Mouse (Mus musculus) liver, postnatal 0 days (tissue): ENCODE results near the gene Vegfb. TPM values are rescaled to one million over a fixed set of nuclear protein-coding genes. Genes with fewer than 3 reads are reported as not detected.

Experiments used
- ATAC-seq: fragments of 200-750 bp; cut with Nextera tagmentation; 2 replicates; pipeline ENCODE4 v1.8.0; 2017; ENCODE audit warnings: mild to moderate bottlenecking, moderate library complexity
- DNase-seq: peaks from one replicate; pipeline ENCODE4 v3.0.0-alpha.2; 2016
- H3K27ac ChIP-seq: fragments of 300-500 bp; sonication (generic); 2 replicates; pipeline ENCODE4 v1.5.1; 2014; ENCODE audit warnings: antibody characterized with exemption, moderate library complexity, mild to moderate bottlenecking, low read depth
- H3K27me3 ChIP-seq: fragments of 300-500 bp; sonication (generic); 2 replicates; pipeline ENCODE4 v1.6.1; 2014; ENCODE audit warnings: low read length, control low read depth, mixed read lengths; ENCODE audit not compliant: insufficient read depth
- H3K36me3 ChIP-seq: fragments of 300-500 bp; sonication (generic); replicated peaks from 2 replicates; pipeline ENCODE4 v1.6.1; 2014; ENCODE audit warnings: mild to moderate bottlenecking, control low read depth, low read length, moderate library complexity, mixed read lengths; ENCODE audit not compliant: insufficient read depth
- H3K4me1 ChIP-seq: fragments of 300-500 bp; sonication (generic); 2 replicates; pipeline ENCODE4 v1.6.1; 2014; ENCODE audit warnings: antibody characterized with exemption, mild to moderate bottlenecking, control low read depth; ENCODE audit not compliant: insufficient read depth
- H3K4me2 ChIP-seq: fragments of 300-500 bp; sonication (generic); 2 replicates; pipeline ENCODE4 v1.6.1; 2014; ENCODE audit warnings: low read depth, mild to moderate bottlenecking, low read length, moderate library complexity, mixed read lengths
- H3K4me3 ChIP-seq: fragments of 300-500 bp; sonication (generic); 2 replicates; pipeline ENCODE4 v1.5.1; 2014; ENCODE audit warnings: low read depth, low read length
- H3K9ac ChIP-seq: fragments of 300-500 bp; sonication (generic); replicated peaks from 2 replicates; pipeline ENCODE4 v1.6.1; 2014; ENCODE audit warnings: mild to moderate bottlenecking, moderate library complexity
- H3K9me3 ChIP-seq: fragments of 300-500 bp; sonication (generic); 2 replicates; pipeline ENCODE4 v1.6.1; 2016; ENCODE audit warnings: mild to moderate bottlenecking, control low read depth, low read length, mixed read lengths
- CTCF ChIP-seq: sonication (generic); IDR thresholded peaks from 2 replicates; pipeline ENCODE4 v1.5.1; 2016; ENCODE audit warnings: antibody characterized with exemption, low read depth
- EP300 ChIP-seq: IDR thresholded peaks from 2 replicates; pipeline ENCODE4 v1.6.1; 2016; ENCODE audit warnings: antibody characterized with exemption, low read depth, mild to moderate bottlenecking
- WGBS: fragments of 180-500 bp; shearing (Covaris S2); extraction: QIAGEN DNeasy Blood & Tissue Kit; methylation state at CpG from one replicate; pipeline ENCODE4 v1.1.7; 2014; ENCODE audit not compliant: insufficient replicate concordance; 5-methylcytosine and 5-hydroxymethylcytosine counted together
- polyA plus RNA-seq: library from polyadenylated mRNA; unstranded; fragments of >200 nt; fragmentation: Nextera tagmentation; extraction: Ambion mirVana; gene quantifications from 2 replicates; pipeline ENCODE4 v1.2.1, GENCODE M21; 2015

Vegfb gene
- polyA plus RNA-seq, 1 experiment from 2014 or later = 11.9 TPM

DNA sequence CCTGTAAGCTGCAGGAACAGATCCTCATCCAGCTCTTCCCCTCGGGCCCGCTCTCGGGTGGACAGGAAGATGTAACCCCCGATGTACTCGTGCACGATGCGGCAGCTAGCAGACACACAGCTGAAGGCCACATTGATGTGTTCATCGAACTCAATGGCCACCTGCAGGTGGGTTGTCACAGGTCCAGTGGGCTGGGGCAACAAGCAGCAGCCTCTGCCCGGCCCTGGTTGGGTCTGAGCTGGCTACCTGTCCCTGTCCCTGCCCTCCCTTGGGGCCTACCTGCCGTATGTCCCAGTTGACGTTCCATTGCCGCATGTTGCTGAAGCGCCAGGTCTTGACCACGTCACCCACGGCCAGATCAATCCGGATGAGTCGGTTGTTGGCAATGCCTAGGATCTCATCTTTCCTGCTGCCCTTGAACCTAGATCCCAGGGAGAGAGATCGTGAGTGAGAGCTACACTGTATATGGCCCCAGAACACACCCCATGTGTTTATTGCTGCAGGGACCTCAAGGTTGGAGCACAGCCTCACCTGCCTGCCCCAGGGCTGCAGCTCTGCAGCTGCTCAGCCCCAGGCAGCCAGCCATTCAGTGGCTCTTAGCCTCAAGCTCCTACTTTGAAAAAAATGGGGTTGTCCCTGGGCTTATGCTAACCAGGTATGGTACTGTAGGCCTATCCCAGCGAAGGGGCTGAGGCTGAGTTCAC, 12.1 kb upstream of the Vegfb start:
- Histone ChIP-seq H3K27me3 (no peaks in the 10 kb centered on the region), H3K36me3 (peaks cover 48% of the 10 kb centered on the region), H3K27ac (no peak overlapping the region), H3K4me2 (no peak overlapping the region), H3K9ac (no peak overlapping the region), H3K4me1 (peaks cover 19% of the 10 kb centered on the region), H3K4me3 (no peak overlapping the region), H3K9me3 (no peaks in the 10 kb centered on the region)
- DNase-seq (no peak), ATAC-seq (no peak)
- TF ChIP-seq CTCF = no peak
- no peak for TF ChIP-seq EP300
- 88% methylated on average over 17 of the region's 19 CpGs for WGBS

DNA sequence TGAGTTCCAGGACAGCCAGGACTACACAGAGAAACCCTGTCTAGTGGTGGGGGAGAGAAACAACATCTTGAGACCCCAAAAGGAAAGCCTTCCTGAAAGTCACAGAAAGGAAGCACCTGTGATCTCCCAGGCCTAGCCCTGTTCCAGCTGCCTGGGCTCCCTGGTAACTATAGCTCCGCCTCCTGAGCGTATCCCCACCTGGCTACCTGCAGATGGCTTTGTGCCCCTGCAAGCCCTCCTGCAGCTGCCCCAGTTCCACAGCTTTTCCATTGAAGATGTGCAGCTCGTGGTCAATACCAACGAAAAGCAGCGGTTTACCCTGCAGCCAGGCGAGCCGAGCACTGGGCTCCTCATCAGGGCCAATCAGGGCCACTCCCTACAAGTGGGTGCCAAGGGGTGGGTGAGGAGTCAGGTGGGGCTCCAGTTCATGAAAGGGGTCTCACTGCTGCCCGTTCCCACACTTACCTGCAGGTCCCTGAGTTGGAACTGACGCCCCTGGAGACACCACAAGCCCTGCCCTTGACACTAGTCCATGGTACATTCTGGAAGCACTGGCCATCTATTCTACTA, 10.4 kb upstream of the Vegfb start:
- Histone ChIP-seq H3K9me3 (no peaks in the 10 kb centered on the region), H3K27me3 (no peaks in the 10 kb centered on the region), H3K4me3 (no peak overlapping the region), H3K27ac (no peak overlapping the region), H3K4me2 (no peak overlapping the region), H3K9ac (no peak overlapping the region), H3K36me3 (peaks cover 38% of the 10 kb centered on the region), H3K4me1 (peaks cover 25% of the 10 kb centered on the region)
- TF ChIP-seq CTCF (no peak), EP300 (no peak)
- 80% methylated on average over 9 of the region's 9 CpGs for WGBS
- ATAC-seq (no peak), DNase-seq (no peak)

DNA sequence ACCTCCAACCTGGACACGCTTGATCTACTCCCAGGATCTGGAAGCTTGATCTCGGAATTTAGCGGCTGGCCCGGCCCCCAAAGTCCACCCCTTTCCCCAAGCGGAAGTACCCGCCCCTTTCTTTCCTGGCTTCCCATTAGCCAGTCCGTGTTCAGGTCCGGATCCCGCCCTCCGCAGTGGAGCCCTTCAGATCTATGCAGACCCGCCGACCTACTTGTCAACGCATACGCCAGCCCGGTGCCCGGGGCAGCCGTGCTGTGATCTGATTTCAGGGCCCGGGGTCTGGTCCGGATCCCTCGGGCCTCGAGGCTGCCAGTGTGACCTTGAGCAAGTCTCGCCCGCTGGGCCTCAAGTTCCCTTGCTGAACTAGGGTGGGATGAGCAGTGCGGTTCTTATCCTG, 8.6 kb upstream of the Vegfb start, which contains the start of the genes Nudt22 and Trpt1:
Nudt22 (minus strand) TSS at position 112 of the 400 bp plus-strand sequence.
Trpt1 (plus strand) TSS at position 126 of the 400 bp plus-strand sequence.
- ATAC-seq = peak; percentile 71
- under 1% methylated on average over 24 of the region's 24 CpGs for WGBS
- peaks cover 26% of the 10 kb centered on the region for H3K36me3 ChIP-seq

DNA sequence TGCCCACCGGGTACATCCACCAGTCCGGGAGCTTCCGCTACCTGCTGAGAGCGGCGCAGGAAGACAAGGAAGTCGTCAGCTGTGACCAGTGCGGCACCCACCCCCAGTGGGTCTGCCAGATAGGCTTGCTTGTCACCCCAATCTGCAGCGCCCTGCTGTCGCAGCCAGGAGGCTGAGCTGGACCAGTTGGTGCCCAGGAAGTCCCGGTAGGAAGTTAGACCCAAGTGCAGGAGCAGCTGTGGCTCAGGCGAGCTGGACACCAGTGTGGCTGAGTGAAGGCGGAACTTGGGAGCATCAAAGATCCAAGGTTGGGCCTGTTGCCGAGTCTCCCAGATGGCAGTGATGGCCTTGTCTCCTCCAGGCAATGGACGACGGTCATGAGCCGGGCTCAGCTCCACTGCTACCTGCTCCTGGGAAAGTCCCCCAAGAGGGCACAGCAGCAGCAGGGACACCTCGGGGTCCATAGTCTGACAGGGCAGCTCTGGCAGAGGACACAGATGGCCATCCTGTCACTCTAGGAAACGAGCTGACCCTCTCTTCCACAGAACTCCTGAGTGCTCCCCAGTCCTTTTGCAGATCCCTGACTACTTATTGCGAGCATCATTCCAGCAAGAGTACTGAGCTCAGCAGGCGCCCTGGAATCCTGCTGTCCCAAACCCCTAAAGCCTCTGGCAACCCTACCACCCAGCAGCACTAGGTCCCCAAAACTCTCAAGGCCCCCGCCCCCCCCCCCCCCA, 8.0 kb upstream of the Vegfb start:
- Histone ChIP-seq H3K4me3 (peak overlapping the region; percentile 63), H3K36me3 (peaks cover 24% of the 10 kb centered on the region), H3K27me3 (no peaks in the 10 kb centered on the region), H3K4me2 (peak overlapping the region; percentile 95), H3K27ac (peak overlapping the region; percentile 84), H3K9me3 (no peaks in the 10 kb centered on the region), H3K4me1 (peaks cover 34% of the 10 kb centered on the region), H3K9ac (peak overlapping the region; percentile 79)
- WGBS = 49% methylated on average over 20 of the region's 21 CpGs
- no peak for DNase-seq
- ATAC-seq = no peak
- TF ChIP-seq EP300 (no peak), CTCF (peak; percentile 26; the same call in 1 of the 2 replicates)

More for the DNA sequence above, 8.6 kb upstream of the Vegfb start, which contains the start of the genes Nudt22 and Trpt1:
- Histone ChIP-seq H3K27me3 (no peaks in the 10 kb centered on the region), H3K4me3 (peak within 1 kb of the TSS; percentile 63), H3K4me1 (peaks cover 34% of the 10 kb centered on the region), H3K4me2 (peak within 1 kb of the TSS; percentile 95), H3K9ac (peak within 1 kb of the TSS; percentile 79), H3K27ac (peak within 1 kb of the TSS; percentile 84), H3K9me3 (no peaks in the 10 kb centered on the region)
- TF ChIP-seq CTCF = no peak
- no peak for TF ChIP-seq EP300
- peak; percentile 89 for DNase-seq

DNA sequence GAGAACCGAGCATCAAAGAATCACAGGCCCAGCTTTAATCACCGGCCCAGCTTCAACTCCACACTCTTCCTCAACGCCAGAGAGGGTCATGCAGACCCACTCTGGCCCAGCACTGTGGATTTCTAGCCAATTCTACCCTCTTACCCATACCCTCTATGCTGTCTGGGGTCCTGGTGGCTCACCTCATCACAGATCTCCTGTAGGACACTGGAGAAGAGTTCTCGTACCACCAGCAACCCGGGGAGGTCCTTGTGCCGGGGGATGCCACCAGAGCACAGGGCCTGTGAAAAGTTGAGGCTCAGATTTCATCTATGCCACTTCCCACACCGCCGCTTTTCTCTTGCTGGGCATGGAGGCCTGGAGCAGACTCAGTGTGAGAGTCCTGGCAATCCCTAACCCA, 7.0 kb upstream of the Vegfb start:
- Histone ChIP-seq H3K4me3 (no peak overlapping the region), H3K9me3 (no peaks in the 10 kb centered on the region), H3K4me2 (peak overlapping the region; percentile 95; the same call in 1 of the 2 replicates), H3K9ac (no peak overlapping the region), H3K27ac (no peak overlapping the region), H3K36me3 (peaks cover 15% of the 10 kb centered on the region), H3K4me1 (peaks cover 34% of the 10 kb centered on the region), H3K27me3 (no peaks in the 10 kb centered on the region)
- DNase-seq (no peak), ATAC-seq (no peak)
- WGBS = 91% methylated on average over 8 of the region's 8 CpGs
- TF ChIP-seq EP300 (no peak), CTCF (no peak)

DNA sequence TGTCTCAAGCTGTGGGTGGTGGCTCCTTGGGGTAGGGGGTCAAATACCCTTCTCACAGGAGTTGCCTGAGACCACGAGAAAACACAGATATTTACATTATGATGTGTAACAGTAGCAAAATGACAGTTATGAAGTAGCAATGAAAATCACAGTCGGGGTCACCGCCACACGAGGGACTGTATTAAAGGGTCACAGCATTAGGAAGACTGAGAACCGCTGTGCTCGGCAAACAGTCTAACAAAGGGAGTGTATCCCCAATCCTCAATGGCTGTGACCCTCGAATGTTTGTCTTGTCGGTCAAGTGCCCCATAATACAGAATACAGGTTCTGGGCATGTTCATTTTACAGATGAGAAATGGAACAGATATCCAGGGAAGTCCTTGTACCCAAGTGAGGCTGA, 6.6 kb upstream of the Vegfb start:
- DNase-seq (no peak), ATAC-seq (no peak)
- 82% methylated on average over 8 of the region's 8 CpGs for WGBS
- Histone ChIP-seq H3K9ac (no peak overlapping the region), H3K27ac (no peak overlapping the region), H3K4me1 (peaks cover 34% of the 10 kb centered on the region), H3K4me3 (no peak overlapping the region), H3K27me3 (no peaks in the 10 kb centered on the region), H3K4me2 (no peak overlapping the region), H3K36me3 (peaks cover 12% of the 10 kb centered on the region), H3K9me3 (no peaks in the 10 kb centered on the region)
- TF ChIP-seq EP300 = no peak
- TF ChIP-seq CTCF = no peak
